Comparison of ENCODE assay signal across 9 mouse cellular contexts in the genomic region with DNA sequence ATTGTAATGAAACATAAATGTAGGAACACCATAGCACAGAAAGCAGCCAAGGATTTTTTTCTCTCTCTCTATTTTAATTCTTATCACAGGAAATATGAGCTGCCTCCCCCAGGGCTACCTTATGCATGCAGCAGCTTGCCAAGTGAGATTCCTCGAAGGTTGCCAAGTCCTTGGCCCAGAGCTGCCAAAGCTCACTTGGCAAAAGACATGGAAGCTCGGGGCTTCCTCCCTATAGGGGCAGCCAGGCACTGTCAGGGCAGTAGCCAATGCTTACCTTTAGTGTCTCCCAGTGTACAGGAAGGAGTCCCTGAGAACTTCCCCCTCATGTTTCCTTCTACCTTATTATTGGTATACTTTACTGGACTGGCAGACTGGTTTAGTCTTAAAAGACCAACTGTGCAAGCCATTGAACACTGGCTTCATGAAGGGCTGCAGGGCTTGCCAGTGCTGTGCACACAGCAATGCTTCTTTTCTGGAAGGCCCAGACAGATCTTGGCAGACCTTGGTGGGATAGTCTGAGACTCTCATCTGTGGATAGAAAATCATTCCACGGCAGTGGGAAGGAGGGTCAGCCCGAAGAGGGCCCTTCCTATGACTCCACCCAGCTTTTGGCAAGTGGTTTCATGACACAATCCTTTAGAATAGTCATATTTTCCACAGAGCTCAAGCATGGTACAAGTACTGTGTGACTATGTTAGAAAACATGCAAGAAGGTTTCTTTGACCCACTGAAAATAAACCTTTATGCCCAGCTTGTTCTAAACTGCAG. TPM values are rescaled to one million over a fixed set of nuclear protein-coding genes. Genes with fewer than 3 reads are reported as not detected.
DNase-seq lines count a peak whose midpoint lies in the region; ATAC-seq and TF ChIP-seq lines count a peak whose summit lies in the region.
"Had no signal": no experiment of that assay in that cellular context is flagged by ENCODE, and none has a peak within 500 bp of the region (broad histone marks: within the 10 kb centered on the region; RNA-seq: fewer than 3 reads in every experiment).

No protein-coding gene starts in this region.

- TF ChIP-seq CTCF in hindbrain, postnatal 0 days (IDR thresholded peaks at IDR 0.05; ENCODE audit: low read depth): no peak; the same call in 1 of the 2 replicates

- no peak overlapping the region for H3K9ac ChIP-seq in hindbrain, postnatal 0 days (replicated peaks; ENCODE audit: low read length)
- H3K9ac ChIP-seq in hindbrain, embryonic 12.5 days: no peak overlapping the region

- peak; percentile 81 for DNase-seq in hindbrain, postnatal 0 days (ENCODE audit: low spot score)
- peak; percentile 93 for DNase-seq in NIH3T3 (ENCODE audit: low read depth)
- DNase-seq in cerebellum, adult 9-11 months: peak; percentile 92
- DNase-seq in heart, postnatal 36 days: peak; percentile 37 to 57
- DNase-seq in c-Kit-positive CD71-positive TER-119-positive erythroid progenitor cells, embryonic 14.5 days (ENCODE audit: low spot score): no peak
- no peak for DNase-seq in spleen, postnatal 14 days (ENCODE audit: low spot score in 2 of 2)
- DNase-seq in thymus, postnatal 14 days: no peak

- 39% methylated on average over 4 of the region's 4 CpGs for WGBS in hindbrain, postnatal 0 days
- WGBS in hindbrain, embryonic 12.5 days: 87% methylated on average over 4 of the region's 4 CpGs

- H3K27ac ChIP-seq in hindbrain, postnatal 0 days: peak overlapping the region; percentile 52
- H3K27ac ChIP-seq in hindbrain, embryonic 12.5 days: no peak overlapping the region

- ATAC-seq in hindbrain, postnatal 0 days: peak; percentile 72
- ATAC-seq in hindbrain, embryonic 12.5 days (ENCODE audit: low FRiP score): no peak

- H3K9me3 ChIP-seq in hindbrain, postnatal 0 days (ENCODE audit: low read length): no peaks in the 10 kb centered on the region
- no peaks in the 10 kb centered on the region for H3K9me3 ChIP-seq in hindbrain, embryonic 12.5 days (replicated peaks)

- no peak overlapping the region for H3K4me3 ChIP-seq in hindbrain, postnatal 0 days (ENCODE audit: low read length)
- no peak overlapping the region for H3K4me3 ChIP-seq in hindbrain, embryonic 12.5 days
- H3K4me3 ChIP-seq: myocyte had no signal

- H3K27me3 ChIP-seq in hindbrain, postnatal 0 days (ENCODE audit: insufficient read depth, low read length): no peaks in the 10 kb centered on the region
- H3K27me3 ChIP-seq in hindbrain, embryonic 12.5 days: no peaks in the 10 kb centered on the region

- H3K36me3 ChIP-seq in hindbrain, postnatal 0 days (ENCODE audit: insufficient read depth, low read length): no peaks in the 10 kb centered on the region
- H3K36me3 ChIP-seq in hindbrain, embryonic 12.5 days: no peaks in the 10 kb centered on the region

- intact Hi-C loops in heart, postnatal 36 days (cut with DNase I): no loop called here

- no peak overlapping the region for H3K4me2 ChIP-seq in hindbrain, postnatal 0 days (ENCODE audit: low read depth, low read length)
- H3K4me2 ChIP-seq in hindbrain, embryonic 12.5 days (replicated peaks): no peak overlapping the region

- H3K4me1 ChIP-seq in hindbrain, postnatal 0 days (ENCODE audit: insufficient read depth, low read length): no peaks in the 10 kb centered on the region; the same call in 1 of the 2 replicates
- no peaks in the 10 kb centered on the region for H3K4me1 ChIP-seq in hindbrain, embryonic 12.5 days

RNA-seq across cellular contexts. Expression of a gene that starts 53.0 kb away (rescaled TPM):
- 14.3 and 17.0 TPM in 2 replicates for total RNA-seq in hindbrain, postnatal 0 days (2014; rRNA removed)
- 2.3 TPM in 2 replicates for polyA plus RNA-seq in hindbrain, postnatal 0 days (2015; fragmentation: Nextera tagmentation; extraction: Ambion mirVana)
- 1.9 and 2.0 TPM in 2 replicates for polyA plus RNA-seq in hindbrain, embryonic 12.5 days (2016; fragmentation: Nextera tagmentation; extraction: Ambion mirVana)
- 10 to 100 TPM in 1 of 2 experiments, 1 to 10 TPM in 1; 9.8 to 10.4 TPM for total RNA-seq in heart, postnatal 36 days (2021)

Comparison
In these comparisons a context has a peak if more than half of its experiments do, and no peak if none do; other contexts are left out.
1. DNase-seq: peak in hindbrain, postnatal 0 days (single experiment), NIH3T3 (single experiment), cerebellum, adult 9-11 months (single experiment) and heart, postnatal 36 days (2 of 2); none in c-Kit-positive CD71-positive TER-119-positive erythroid progenitor cells, embryonic 14.5 days (single experiment), spleen, postnatal 14 days (0 of 2) and thymus, postnatal 14 days (single experiment).